Mouse (Mus musculus): ENCODE measurements around the gene Gm17606. TPM values are rescaled to one million over a fixed set of nuclear protein-coding genes. Genes with fewer than 3 reads are reported as not detected.
A peak's percentile ranks its signal among the peaks of the same experiment; 100 is the strongest.

Gm17606 gene
- polyA plus RNA-seq, 1 experiment: not detected

DNA sequence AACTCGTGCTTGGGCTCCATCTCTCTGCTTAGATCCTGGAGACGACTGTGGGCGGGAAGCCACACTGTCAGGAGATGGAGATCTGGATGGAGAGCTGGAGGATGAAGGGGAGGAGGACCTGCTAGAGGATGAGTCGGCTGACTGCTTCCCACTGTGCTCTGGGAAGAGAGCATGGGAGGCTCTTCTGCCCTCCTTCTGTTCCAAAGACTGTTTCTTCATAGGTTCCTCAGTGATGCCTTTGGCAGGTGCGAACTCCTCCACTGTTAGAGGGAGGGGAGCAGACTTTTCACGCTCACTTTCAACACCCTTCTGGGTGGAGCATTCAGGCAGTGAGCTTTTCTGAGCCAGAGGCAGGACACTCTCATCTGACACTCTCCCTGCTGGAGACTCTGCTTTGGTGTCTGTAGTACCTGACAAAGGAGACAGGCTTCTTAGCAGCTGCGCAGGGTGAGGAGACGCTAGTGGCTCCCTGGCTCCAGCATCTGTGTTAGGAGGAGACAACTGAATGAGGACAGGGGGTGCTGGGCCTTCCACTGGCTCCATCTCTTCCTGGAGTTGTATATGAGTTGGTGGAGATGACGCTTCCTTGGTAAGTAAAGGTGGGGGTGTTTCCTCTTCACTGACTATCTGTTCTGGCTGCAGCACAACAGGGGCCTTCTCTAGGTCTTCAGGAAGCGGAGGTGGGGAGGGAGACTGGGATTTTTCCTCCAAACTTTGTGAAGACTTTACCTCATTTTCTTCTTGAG lies 23.9 kb downstream of the Gm17606 start:
- DNase-seq (ENCODE audit: low read depth): no peak

DNA sequence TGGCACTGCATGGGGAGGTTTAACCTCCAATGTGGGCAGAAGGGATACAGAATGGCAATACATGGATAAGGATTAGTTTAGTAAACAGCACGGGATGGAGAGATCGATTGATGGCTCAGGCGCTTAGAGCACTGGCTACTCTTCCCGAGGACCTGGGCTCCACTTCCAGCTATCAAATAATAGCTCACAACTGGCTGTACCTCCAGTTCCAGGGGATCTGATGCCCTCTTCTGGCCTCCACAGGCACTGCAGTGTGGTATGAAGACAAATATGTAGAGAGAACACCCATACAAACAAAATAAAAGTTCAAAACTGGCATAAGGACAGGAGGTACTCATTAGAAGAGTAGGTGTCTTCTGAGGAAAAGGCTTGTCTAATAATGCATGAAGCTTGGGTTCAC lies 28.6 kb downstream of the Gm17606 start:
- DNase-seq (ENCODE audit: low read depth): no peak

DNA sequence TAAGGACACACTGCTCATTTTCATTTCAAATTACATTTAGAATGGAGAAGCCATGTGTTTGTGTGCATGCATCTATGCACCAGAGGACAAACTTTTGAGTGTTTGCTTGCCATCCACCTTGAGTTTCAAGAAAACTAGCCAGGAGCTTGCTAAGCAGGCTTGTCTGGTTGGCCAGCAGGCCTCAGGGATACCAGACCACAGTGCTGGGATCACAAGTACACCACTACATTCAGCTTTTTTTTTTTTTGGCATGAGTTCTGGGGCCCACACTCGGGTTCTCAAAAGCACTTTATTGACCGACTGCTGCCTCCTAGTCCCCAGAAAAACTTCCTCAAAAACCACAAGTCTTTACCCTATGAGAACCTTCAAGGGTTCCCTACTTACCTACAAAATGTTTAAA lies 33.6 kb downstream of the Gm17606 start:
- DNase-seq (ENCODE audit: low read depth): no peak

DNA sequence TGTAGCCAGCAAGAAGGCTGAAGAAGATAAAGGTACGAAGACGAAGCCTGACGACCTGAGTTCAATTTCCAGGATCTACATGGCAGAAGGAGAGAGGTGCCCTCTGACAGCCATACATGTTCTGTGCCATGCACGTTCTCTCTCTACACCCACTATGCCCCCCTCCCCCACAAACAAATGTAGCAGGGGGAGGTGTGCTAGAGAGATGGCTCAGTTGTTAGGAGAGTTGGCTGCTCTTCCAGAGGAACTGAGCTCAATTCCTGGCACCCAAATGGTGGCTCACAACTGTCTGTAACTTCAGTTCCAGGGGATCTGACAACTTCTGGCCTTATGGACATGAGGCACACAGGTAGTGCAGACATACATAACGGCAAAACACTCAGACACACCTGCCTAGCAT lies 35.5 kb downstream of the Gm17606 start:
- DNase-seq (ENCODE audit: low read depth): no peak

DNA sequence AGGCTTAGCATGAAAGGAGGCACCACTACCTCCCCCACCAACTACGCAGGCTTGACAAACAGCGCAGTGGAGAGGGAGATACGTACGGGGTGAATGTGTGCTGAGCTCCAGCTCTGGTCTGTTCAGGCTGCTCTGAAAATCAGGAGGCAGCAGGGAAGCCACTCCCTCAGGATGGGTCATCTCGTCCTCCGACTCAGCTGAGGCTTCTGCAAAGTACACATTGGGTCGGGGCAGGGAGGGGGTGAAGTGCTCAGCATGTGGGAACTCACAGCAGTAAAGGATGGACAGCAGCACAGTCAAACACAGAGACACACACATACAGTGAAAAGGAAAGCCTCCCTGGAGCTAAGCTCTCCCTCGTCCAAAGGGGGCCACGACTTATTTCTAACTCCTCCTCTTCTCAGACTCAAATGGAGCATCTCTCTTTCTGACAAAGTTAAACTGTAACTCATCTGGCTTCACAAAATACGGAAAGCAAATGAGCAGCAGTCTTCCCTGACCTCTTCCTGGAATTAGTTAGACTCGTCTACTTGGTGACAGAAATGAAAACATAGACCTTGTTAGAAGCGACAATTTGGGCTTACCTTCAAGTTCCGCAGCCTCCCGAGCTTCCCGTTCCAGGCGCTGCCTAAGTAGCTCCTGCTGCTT lies 38.0 kb downstream of the Gm17606 start:
- no peak for DNase-seq (ENCODE audit: low read depth)

DNA sequence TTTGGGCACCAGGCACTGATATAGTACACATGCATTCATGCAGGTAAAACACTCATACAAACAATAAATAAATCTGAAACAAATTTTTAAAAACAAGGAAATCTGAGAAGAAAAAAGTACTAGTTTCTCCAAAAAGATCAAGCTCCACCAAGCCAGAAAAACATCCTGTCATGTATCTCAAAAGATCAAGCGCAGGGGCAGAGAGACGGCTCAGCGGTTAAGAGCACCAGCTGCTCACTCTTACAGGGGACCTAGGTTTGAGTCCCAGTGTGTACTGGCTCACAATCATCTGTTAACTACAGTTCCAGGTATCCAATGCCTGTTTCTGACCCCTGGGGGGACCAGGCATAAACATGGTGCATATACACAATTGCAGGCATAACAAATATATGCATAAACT lies 41.6 kb downstream of the Gm17606 start:
- no peak for DNase-seq (ENCODE audit: low read depth)

DNA sequence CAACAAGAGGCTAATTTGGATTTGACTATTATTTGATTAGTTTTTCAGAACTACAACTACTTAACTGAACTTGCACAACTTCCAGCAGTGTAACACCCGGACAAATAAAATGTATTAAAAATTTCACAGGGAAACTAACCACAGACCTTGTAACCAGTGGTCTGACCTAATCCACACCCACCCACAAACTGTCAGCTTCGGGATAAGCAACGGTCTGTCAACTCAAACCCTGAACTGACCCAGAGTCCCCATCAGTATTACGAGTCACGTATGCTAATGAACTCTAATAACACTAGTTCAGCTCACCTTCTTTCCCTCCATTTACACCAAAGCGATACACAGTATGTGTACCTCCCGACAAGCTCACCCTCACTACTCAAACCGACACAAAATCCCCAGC lies 44.7 kb downstream of the Gm17606 start:
- no peak for DNase-seq (ENCODE audit: low read depth)

DNA sequence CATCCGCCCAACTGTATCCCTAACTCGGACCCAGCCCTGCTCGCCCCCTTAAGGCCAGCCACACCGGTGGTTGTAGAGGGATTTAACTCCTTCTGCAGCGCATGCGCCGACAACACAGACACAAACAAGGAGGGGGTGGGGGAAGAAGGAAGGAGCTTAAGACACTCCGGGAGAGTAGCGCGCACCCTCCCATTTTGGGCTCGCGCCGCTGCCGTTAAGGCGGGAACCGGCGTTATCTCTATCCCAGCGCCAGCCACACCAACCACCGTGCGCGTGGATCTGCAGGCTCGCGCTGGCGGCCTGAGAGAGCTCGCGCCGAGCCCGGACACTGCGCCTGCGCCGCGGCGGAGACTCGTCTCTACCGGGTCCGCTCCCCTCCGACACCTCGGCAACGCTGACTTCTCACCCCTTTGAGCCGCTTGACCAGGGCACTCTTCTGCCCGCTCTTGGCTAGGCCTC lies 45.3 kb downstream of the Gm17606 start, which contains the start of gene 1700123O20Rik:
Gene 1700123O20Rik, plus strand, starts transcription at position 154 of the 459 bp plus-strand sequence.
- DNase-seq (ENCODE audit: low read depth): no peak

DNA sequence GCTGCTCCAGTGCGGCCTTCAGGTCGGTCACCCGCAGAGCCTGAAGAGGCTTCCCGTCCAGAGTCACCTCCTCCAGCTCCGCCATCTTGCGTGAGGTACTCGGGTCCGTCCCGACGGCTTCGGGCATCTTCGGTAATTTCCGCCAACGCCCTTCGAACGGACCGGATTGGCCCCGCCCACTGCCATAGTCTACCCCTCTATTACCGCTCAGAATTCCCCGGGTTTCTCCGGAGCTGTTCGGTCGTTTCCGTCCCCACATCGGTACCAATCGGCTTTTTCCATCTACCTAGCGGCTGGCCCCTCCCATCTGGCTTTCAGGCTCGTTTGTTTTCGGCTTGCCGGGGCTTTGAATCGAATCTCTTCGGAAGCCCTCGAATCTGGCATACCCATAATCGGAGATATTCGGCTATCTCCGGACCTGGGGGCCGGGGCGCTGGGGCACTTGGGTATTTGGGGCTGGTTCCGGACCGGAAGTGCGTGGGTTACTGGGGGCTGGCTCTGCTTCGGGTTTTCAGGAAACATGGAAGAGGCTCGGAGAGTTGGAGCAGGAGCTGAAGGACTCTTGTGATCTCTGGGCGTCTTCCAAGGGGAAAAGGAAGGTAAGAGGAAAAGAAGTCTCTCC lies 45.9 kb downstream of the Gm17606 start, which contains the start of gene Acin1:
Gene Acin1, minus strand, starts transcription at position 410 of the 622 bp plus-strand sequence.
- peak; percentile 95 for DNase-seq (ENCODE audit: low read depth)

DNA sequence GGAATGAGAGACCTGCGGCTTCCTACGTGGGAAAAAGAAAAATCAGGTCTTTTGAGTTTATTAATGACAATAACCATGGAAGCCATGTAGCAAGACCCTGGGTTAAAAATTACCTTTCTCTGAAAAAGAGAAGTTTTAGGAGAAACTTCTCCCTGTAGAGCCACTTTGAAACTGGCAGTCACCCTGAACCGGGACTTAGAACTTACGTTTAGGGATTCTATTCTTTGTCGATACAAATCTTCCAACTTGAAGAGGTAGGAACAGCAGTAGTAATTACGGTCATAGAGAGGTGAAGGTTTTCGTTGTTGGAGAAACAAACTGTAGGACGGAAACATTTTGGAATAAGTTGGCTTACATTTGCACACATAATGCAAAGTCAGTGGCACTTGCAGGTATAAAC lies 46.5 kb downstream of the Gm17606 start:
- DNase-seq (ENCODE audit: low read depth): no peak

DNA sequence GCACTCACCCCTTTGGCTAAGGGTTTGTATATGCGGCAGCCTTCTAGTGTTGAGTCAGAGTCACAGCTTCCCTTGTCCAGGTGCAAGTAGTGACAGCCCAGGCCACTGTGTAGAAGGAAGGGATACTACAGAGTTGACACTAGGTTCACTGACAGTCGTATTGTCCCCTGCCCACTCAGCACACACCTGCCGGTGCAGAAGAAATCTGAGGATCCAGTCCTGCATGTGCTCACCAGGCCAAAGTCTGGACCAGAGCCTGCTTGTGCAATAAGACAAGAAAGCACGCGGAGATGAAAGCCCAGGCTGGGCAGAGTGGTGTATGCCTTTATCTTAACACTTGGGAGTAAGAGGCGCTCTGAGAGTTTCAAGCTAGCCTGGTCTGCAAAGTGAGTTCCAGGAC lies 54.3 kb downstream of the Gm17606 start:
- no peak for DNase-seq (ENCODE audit: low read depth)

DNA sequence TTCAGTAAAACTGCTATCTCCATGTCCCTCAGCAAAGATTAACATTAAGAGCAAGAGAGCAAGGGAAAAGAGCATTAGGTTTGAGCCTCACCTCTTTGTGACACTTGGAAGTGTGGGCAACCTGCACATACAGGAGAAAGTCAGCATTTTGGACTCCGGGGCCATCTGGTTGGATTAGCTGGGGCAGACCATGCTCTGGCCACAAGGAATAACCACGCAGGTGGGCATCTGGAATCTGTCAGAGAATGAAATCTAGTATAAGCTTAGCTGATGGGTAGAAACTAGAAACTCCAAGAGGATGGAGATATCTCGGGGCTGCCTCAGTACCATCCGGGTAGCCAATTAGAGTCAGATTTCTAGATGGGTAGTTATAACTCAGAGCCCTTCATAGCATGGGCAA lies 56.0 kb downstream of the Gm17606 start:
- no peak for DNase-seq (ENCODE audit: low read depth)

Other genes with a start within 250 kb of the Gm17606 start
- gene Slc7a7, start 223.2 kb upstream of the Gm17606 start, polyA plus RNA-seq (2012; rRNA removed): 9.1 and 10.0 TPM in 2 replicates
- gene Mrpl52, start 214.0 kb upstream of the Gm17606 start, polyA plus RNA-seq (2012; rRNA removed): 219 and 296 TPM in 2 replicates
- gene Mmp14, start 209.3 kb upstream of the Gm17606 start, polyA plus RNA-seq (2012; rRNA removed): 80.8 and 143 TPM in 2 replicates
- gene Lrp10, start 176.8 kb upstream of the Gm17606 start, polyA plus RNA-seq (2012; rRNA removed): 125 and 172 TPM in 2 replicates
- gene Rem2, start 164.9 kb upstream of the Gm17606 start, polyA plus RNA-seq (2012; rRNA removed): 0.59 and 0.75 TPM in 2 replicates
- gene Prmt5, start 123.4 kb upstream of the Gm17606 start, polyA plus RNA-seq (2012; rRNA removed): 34.3 and 41.9 TPM in 2 replicates
- gene Haus4, start 86.3 kb upstream of the Gm17606 start, polyA plus RNA-seq (2012; rRNA removed): 49.0 and 57.0 TPM in 2 replicates
- 31.5 and 32.2 TPM in 2 replicates for gene Ajuba, start 63.4 kb upstream of the Gm17606 start, polyA plus RNA-seq (2012; rRNA removed)
- gene 4931414P19Rik, start 35.0 kb upstream of the Gm17606 start, polyA plus RNA-seq (2012; rRNA removed): 10.9 and 14.6 TPM in 2 replicates
- gene Psmb5, start 22.9 kb upstream of the Gm17606 start, polyA plus RNA-seq (2012; rRNA removed): 214 and 260 TPM in 2 replicates
- gene Psmb11, start 19.5 kb upstream of the Gm17606 start, polyA plus RNA-seq (2012; rRNA removed): not detected in 2 replicates
- 3.8 and 5.4 TPM in 2 replicates for gene Cdh24, start 412 bp downstream of the Gm17606 start, polyA plus RNA-seq (2012; rRNA removed)
- 57.6 and 61.5 TPM in 2 replicates for gene 1700123O20Rik, start 45.3 kb downstream of the Gm17606 start, polyA plus RNA-seq (2012; rRNA removed)
- gene Acin1, start 46.0 kb downstream of the Gm17606 start, polyA plus RNA-seq (2012; rRNA removed): 94.9 and 98.3 TPM in 2 replicates
- gene Gm29776, start 57.9 kb downstream of the Gm17606 start, polyA plus RNA-seq (2012; rRNA removed): 0.08 and 0.16 TPM in 2 replicates
- gene Cebpe, start 71.2 kb downstream of the Gm17606 start, polyA plus RNA-seq (2012; rRNA removed): 0.48 and 0.63 TPM in 2 replicates
- 41.8 and 54.3 TPM in 2 replicates for gene Slc7a8, start 141.0 kb downstream of the Gm17606 start, polyA plus RNA-seq (2012; rRNA removed)
- gene Rnf212b, start 173.2 kb downstream of the Gm17606 start, polyA plus RNA-seq (2012; rRNA removed): not detected in 2 replicates
- 9.1 and 10.1 TPM in 2 replicates for gene Homez, start 230.0 kb downstream of the Gm17606 start, polyA plus RNA-seq (2012; rRNA removed)
- gene Ppp1r3e, start 236.6 kb downstream of the Gm17606 start, polyA plus RNA-seq (2012; rRNA removed): 26.7 and 30.8 TPM in 2 replicates
- gene Bcl2l2, start 242.4 kb downstream of the Gm17606 start, polyA plus RNA-seq (2012; rRNA removed): 76.2 and 83.0 TPM in 2 replicates
- 1.4 and 4.1 TPM in 2 replicates for gene Gm20521, start 242.5 kb downstream of the Gm17606 start, polyA plus RNA-seq (2012; rRNA removed)